Mouse (Mus musculus): ENCODE data around the gene Ss18l2. TPM values are rescaled to one million over a fixed set of nuclear protein-coding genes. Genes with fewer than 3 reads are reported as not detected.

The Ss18l2 gene
- polyA plus RNA-seq, 1 experiment from 2014 or later, result 152 TPM

DNA sequence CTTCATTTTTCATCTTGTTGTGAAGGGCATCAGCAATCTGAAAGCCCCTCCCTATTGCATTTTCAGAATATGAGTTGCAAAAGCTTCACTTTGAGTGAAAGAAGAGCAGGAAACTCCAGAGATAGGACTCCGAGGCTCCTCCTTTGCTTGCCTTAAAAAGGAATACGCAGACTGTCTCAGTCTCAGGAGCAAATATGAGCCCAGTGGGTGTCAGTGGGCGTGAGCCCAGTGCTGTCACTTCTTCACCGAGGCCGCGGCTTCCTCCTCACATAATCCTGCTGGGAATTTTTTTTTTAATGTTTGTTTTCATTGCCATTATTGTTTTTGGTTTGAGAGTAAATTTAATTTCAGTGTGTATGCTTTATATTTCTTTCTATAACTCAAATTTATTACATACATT lies 30.4 kb downstream of the Ss18l2 start:
- Histone ChIP-seq H3K9me3 (ENCODE audit: control insufficient read depth, low read length) (no peaks in the 10 kb centered on the region), H3K36me3 (ENCODE audit: control insufficient read depth, insufficient read depth, low read length) (peaks cover 63% of the 10 kb centered on the region), H3K4me2 (ENCODE audit: low read length) (no peak overlapping the region), H3K27me3 (replicated peaks; ENCODE audit: control insufficient read depth, insufficient read depth, low read length) (no peaks in the 10 kb centered on the region), H3K4me1 (replicated peaks; ENCODE audit: control insufficient read depth, insufficient read depth, low read length) (no peaks in the 10 kb centered on the region), H3K27ac (ENCODE audit: low read depth) (no peak overlapping the region), H3K4me3 (ENCODE audit: low read depth, low read length) (no peak overlapping the region), H3K9ac (ENCODE audit: low read length) (no peak overlapping the region)
- WGBS, result 92% methylated on average over 6 of the region's 6 CpGs
- DNase-seq (ENCODE audit: low spot score) (no peak), ATAC-seq (replicated peaks; ENCODE audit: low FRiP score, low TSS enrichment, low read depth) (no peak)

DNA sequence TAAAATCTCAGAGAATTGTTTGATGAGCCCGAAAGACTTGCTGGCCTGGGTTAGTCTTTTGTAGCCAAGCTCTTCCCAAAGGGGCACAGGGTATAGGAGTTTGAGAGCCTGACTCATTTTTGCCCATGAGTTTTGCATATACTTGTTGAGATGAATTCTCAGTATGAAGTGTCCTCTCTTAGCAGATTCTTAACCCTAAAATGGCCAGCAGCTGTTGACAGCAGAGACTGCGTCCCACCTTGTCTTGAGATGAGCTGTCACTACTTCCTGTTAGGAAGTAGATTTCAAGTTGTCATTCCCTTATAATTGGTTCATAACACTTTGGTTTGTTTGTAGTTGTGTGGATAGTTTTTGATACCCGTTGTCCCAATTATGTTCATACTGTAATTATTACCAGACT lies 31.0 kb downstream of the Ss18l2 start:
- Histone ChIP-seq H3K4me1 (replicated peaks; ENCODE audit: control insufficient read depth, insufficient read depth, low read length) (no peaks in the 10 kb centered on the region), H3K4me2 (ENCODE audit: low read length) (no peak overlapping the region), H3K9ac (ENCODE audit: low read length) (no peak overlapping the region), H3K27ac (ENCODE audit: low read depth) (no peak overlapping the region), H3K27me3 (replicated peaks; ENCODE audit: control insufficient read depth, insufficient read depth, low read length) (no peaks in the 10 kb centered on the region), H3K36me3 (ENCODE audit: control insufficient read depth, insufficient read depth, low read length) (peaks cover 62% of the 10 kb centered on the region), H3K4me3 (ENCODE audit: low read depth, low read length) (no peak overlapping the region), H3K9me3 (ENCODE audit: control insufficient read depth, low read length) (no peaks in the 10 kb centered on the region)
- ATAC-seq (replicated peaks; ENCODE audit: low FRiP score, low TSS enrichment, low read depth), result no peak
- 97% methylated on average over 3 of the region's 3 CpGs for WGBS
- no peak for DNase-seq (ENCODE audit: low spot score)

DNA sequence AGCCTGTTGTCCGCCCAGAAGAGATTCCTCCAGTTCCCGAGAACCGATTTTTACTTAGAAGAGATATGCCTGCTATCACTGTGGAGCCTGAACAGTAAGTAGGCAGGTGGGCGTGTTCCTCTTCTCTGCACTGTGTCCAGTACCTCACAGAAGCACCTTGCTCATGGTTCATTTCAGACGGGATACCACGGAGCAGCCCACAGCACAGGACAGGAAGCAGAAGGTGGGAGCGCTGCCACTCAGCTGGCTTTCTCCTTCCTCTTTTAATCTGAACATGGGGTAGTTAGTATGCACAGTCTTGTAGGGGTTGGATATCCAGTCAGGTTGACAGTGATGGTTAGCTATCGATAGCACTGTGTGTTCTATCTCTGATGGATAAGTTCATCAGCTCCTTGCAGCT lies 33.9 kb downstream of the Ss18l2 start:
- 88% methylated on average over 8 of the region's 8 CpGs for WGBS
- Histone ChIP-seq H3K36me3 (ENCODE audit: control insufficient read depth, insufficient read depth, low read length) (peaks cover 81% of the 10 kb centered on the region), H3K9me3 (ENCODE audit: control insufficient read depth, low read length) (no peaks in the 10 kb centered on the region), H3K27me3 (replicated peaks; ENCODE audit: control insufficient read depth, insufficient read depth, low read length) (no peaks in the 10 kb centered on the region), H3K4me2 (ENCODE audit: low read length) (no peak overlapping the region), H3K9ac (ENCODE audit: low read length) (no peak overlapping the region), H3K4me1 (replicated peaks; ENCODE audit: control insufficient read depth, insufficient read depth, low read length) (no peaks in the 10 kb centered on the region), H3K4me3 (ENCODE audit: low read depth, low read length) (no peak overlapping the region), H3K27ac (ENCODE audit: low read depth) (no peak overlapping the region)
- ATAC-seq (replicated peaks; ENCODE audit: low FRiP score, low TSS enrichment, low read depth) (no peak), DNase-seq (ENCODE audit: low spot score) (no peak)

DNA sequence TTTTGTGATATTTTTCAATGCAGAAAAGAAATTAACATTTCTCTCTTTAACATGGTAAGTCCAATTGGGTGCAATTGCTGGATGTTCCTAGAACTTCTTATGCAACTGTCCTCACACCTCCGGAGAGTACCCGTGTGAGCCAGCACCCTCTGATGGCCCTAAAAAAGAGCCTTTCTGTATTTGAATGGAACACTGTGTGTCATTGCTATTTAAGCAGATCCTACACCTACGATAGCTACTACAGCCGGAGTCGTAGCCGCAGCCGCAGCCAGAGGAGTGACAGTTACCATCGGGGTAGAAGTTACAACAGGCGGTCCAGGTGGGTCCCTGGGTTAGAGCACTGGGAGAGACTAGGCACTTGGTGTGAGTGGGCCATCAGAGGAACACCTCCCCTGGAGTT lies 42.6 kb downstream of the Ss18l2 start:
- Histone ChIP-seq H3K27me3 (replicated peaks; ENCODE audit: control insufficient read depth, insufficient read depth, low read length) (no peaks in the 10 kb centered on the region), H3K9me3 (ENCODE audit: control insufficient read depth, low read length) (no peaks in the 10 kb centered on the region), H3K4me2 (ENCODE audit: low read length) (no peak overlapping the region), H3K9ac (ENCODE audit: low read length) (no peak overlapping the region), H3K4me3 (ENCODE audit: low read depth, low read length) (no peak overlapping the region), H3K4me1 (replicated peaks; ENCODE audit: control insufficient read depth, insufficient read depth, low read length) (no peaks in the 10 kb centered on the region; the same call in 1 of the 2 replicates), H3K27ac (ENCODE audit: low read depth) (no peak overlapping the region), H3K36me3 (ENCODE audit: control insufficient read depth, insufficient read depth, low read length) (peaks cover 93% of the 10 kb centered on the region)
- ATAC-seq (replicated peaks; ENCODE audit: low FRiP score, low TSS enrichment, low read depth) (no peak), DNase-seq (ENCODE audit: low spot score) (no peak)
- 93% methylated on average over 9 of the region's 9 CpGs for WGBS

DNA sequence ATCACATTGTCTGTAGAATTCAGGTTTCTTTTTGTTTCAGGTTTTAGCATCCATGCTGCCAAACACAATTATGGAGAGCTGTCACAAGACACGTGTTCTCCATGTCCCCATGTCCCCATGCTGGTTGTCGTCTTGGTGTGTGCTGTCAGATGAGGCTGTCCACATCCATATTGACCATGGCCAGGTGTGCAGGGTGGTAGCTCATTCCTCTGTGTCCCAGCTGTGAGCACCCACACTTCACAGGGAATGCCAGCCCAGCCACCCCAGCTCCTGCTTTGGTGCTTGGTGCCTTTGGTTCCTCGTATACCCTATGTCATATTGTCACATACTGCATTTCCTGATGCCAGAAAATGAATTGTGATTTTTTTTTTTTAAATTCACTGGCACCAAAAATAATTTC lies 44.5 kb downstream of the Ss18l2 start:
- peaks cover 8% of the 10 kb centered on the region for H3K4me1 ChIP-seq (replicated peaks; ENCODE audit: control insufficient read depth, insufficient read depth, low read length)
- H3K4me2 ChIP-seq (ENCODE audit: low read length), result no peak overlapping the region
- no peak overlapping the region for H3K27ac ChIP-seq (ENCODE audit: low read depth)
- WGBS, result 88% methylated on average over 3 of the region's 3 CpGs
- H3K27me3 ChIP-seq (replicated peaks; ENCODE audit: control insufficient read depth, insufficient read depth, low read length), result no peaks in the 10 kb centered on the region
- no peak for ATAC-seq (replicated peaks; ENCODE audit: low FRiP score, low TSS enrichment, low read depth)
- peaks cover 74% of the 10 kb centered on the region for H3K36me3 ChIP-seq (ENCODE audit: control insufficient read depth, insufficient read depth, low read length)
- DNase-seq (ENCODE audit: low spot score), result no peak
- H3K9me3 ChIP-seq (ENCODE audit: control insufficient read depth, low read length), result no peaks in the 10 kb centered on the region
- H3K9ac ChIP-seq (ENCODE audit: low read length), result no peak overlapping the region
- no peak overlapping the region for H3K4me3 ChIP-seq (ENCODE audit: low read depth, low read length)

DNA sequence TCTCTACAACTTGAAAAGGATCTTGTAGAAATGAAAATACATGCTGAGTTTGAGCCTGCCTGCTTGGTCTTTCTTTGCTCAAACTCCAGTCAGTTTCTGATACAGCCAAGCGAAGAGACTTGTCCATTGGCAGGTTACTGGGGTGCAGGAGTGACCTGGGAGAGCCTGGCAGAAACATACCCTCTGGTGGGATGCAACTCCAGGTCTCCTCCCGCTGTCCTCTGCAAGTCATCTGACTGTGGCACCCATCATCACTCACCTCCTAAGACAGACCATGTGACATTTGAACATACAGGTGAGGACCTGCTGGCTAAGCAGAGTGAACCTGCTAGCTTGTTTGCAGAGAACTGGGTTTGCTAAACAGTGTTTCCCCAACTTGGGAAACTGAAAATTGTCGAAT lies 46.7 kb downstream of the Ss18l2 start:
- peak; percentile 50 for DNase-seq (ENCODE audit: low spot score)
- Histone ChIP-seq H3K9ac (ENCODE audit: low read length) (no peak overlapping the region), H3K27me3 (replicated peaks; ENCODE audit: control insufficient read depth, insufficient read depth, low read length) (no peaks in the 10 kb centered on the region), H3K27ac (ENCODE audit: low read depth) (no peak overlapping the region), H3K36me3 (ENCODE audit: control insufficient read depth, insufficient read depth, low read length) (peaks cover 53% of the 10 kb centered on the region), H3K4me3 (ENCODE audit: low read depth, low read length) (no peak overlapping the region), H3K4me1 (replicated peaks; ENCODE audit: control insufficient read depth, insufficient read depth, low read length) (peaks cover 20% of the 10 kb centered on the region), H3K4me2 (ENCODE audit: low read length) (no peak overlapping the region), H3K9me3 (ENCODE audit: control insufficient read depth, low read length) (no peaks in the 10 kb centered on the region)
- no peak for ATAC-seq (replicated peaks; ENCODE audit: low FRiP score, low TSS enrichment, low read depth)
- 79% methylated on average over 3 of the region's 3 CpGs for WGBS

DNA sequence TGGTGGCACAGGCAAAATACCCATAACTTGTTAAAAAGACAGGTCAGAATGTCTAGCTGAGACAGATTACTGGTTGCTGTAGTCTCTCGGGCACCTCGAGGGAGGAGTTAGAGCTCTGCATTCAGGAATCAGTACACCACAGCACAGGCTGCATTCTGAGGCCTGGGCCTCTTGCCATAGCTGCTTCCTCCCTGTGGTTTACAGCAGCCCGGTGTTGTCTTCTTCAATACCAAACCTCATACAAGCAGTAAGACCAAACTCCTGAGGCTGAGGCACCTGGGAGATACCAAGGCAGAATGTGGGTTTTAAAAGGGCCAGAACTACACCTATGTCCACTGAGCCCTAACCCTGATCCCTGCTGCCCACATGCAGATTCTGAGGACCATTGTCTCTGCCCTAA lies 47.3 kb downstream of the Ss18l2 start:
- Histone ChIP-seq H3K27ac (ENCODE audit: low read depth) (no peak overlapping the region), H3K4me2 (ENCODE audit: low read length) (no peak overlapping the region), H3K9ac (ENCODE audit: low read length) (0 out of 2 replicates have a peak overlapping the region, but pooled peaks have one; percentile 1), H3K27me3 (replicated peaks; ENCODE audit: control insufficient read depth, insufficient read depth, low read length) (no peaks in the 10 kb centered on the region), H3K36me3 (ENCODE audit: control insufficient read depth, insufficient read depth, low read length) (peaks cover 47% of the 10 kb centered on the region), H3K9me3 (ENCODE audit: control insufficient read depth, low read length) (no peaks in the 10 kb centered on the region), H3K4me3 (ENCODE audit: low read depth, low read length) (no peak overlapping the region), H3K4me1 (replicated peaks; ENCODE audit: control insufficient read depth, insufficient read depth, low read length) (peaks cover 26% of the 10 kb centered on the region)
- ATAC-seq (replicated peaks; ENCODE audit: low FRiP score, low TSS enrichment, low read depth), result no peak
- peak; percentile 57 for DNase-seq (ENCODE audit: low spot score)
- WGBS, result 60% methylated on average over 3 of the region's 3 CpGs

DNA sequence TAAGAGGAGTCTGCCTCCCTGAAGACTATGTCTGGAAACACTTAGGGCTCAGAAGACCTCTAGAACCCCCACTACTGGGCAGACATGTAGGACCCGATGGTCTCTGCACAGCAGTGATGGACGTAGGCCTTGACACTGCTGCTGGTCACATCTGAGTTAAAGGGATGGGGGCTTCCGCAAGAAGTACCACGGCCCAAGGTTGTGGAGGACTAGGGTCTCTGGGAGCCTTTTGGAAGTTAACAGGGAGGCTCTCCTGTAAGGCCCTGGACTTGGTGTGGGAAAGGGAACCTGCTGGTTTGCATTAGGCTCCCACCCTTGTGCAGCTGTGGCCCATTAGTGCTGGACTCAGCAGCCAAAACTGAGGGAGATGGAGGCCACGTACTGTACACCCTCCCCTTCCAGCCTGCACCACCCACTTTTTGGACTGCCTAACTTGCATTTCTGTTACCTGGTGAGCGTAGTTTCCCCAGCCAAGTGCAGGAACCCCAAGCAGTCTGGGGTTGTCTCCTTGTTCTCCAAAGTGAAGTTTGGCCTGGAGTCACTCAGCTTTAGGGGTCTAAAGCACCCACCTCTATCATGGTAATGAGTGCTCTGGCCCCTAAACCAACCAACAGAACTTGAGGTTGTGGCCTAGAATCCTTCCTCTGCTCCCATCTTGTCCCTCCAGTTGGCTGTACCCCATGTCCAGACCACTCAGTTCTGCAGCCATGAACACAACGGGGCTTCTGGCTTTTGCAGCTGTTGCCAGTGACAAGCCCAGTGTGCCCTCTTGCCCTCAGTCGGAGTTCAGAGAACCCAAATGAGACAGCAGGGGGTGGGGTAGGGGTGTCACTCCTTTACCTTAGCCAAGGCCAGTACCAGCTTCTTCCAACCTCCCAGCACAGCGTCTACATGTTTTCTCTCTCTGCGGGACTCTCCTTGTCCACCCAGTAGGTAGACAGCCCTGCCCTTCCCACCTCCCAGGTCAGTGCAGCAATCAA lies 48.0 kb downstream of the Ss18l2 start:
- ATAC-seq (replicated peaks; ENCODE audit: low FRiP score, low TSS enrichment, low read depth) (no peak), DNase-seq (ENCODE audit: low spot score) (peak; percentile 69)
- H3K27ac ChIP-seq (ENCODE audit: low read depth), result no peak overlapping the region
- peak overlapping the region; percentile 92 for H3K4me2 ChIP-seq (ENCODE audit: low read length)
- H3K36me3 ChIP-seq (ENCODE audit: control insufficient read depth, insufficient read depth, low read length), result peaks cover 47% of the 10 kb centered on the region
- no peaks in the 10 kb centered on the region for H3K9me3 ChIP-seq (ENCODE audit: control insufficient read depth, low read length)
- H3K27me3 ChIP-seq (replicated peaks; ENCODE audit: control insufficient read depth, insufficient read depth, low read length), result no peaks in the 10 kb centered on the region
- 50% methylated on average over 10 of the region's 10 CpGs for WGBS
- H3K4me1 ChIP-seq (replicated peaks; ENCODE audit: control insufficient read depth, insufficient read depth, low read length), result peaks cover 26% of the 10 kb centered on the region
- H3K4me3 ChIP-seq (ENCODE audit: low read depth, low read length), result peak overlapping the region; percentile 75
- H3K9ac ChIP-seq (ENCODE audit: low read length), result peak overlapping the region; percentile 95

All from intestine, embryonic 14.5 days (tissue).